Mouse (Mus musculus) hindbrain, embryonic 14.5 days (tissue): ENCODE measurements at regions not wholly inside any gene's neighbourhood (a gene's known extent, or its start where the extent isn't known, plus 50 kb on each side); places are given as distances from the start of the nearest gene placed in this dataset.

Experiments
- ATAC-seq: fragments of 200-750 bp; cut with Nextera tagmentation; 2 replicates; pipeline ENCODE4 v1.8.0; 2017; ENCODE audit warnings: moderate number of reproducible peaks, mild to moderate bottlenecking, moderate TSS enrichment, moderate library complexity; ENCODE audit not compliant: low FRiP score
- DNase-seq: peaks from one replicate; pipeline ENCODE4 v3.0.0-alpha.2; 2015; ENCODE audit warnings: low spot score
- H3K27ac ChIP-seq: fragments of 300-500 bp; sonication (generic); 2 replicates; pipeline ENCODE4 v1.5.1; 2014; ENCODE audit warnings: mild to moderate bottlenecking, moderate library complexity
- H3K27me3 ChIP-seq: fragments of 300-500 bp; sonication (generic); 2 replicates; pipeline ENCODE4 v1.6.1; 2014; ENCODE audit warnings: mild to moderate bottlenecking, low read length, mixed read lengths; ENCODE audit not compliant: control insufficient read depth, insufficient read depth
- H3K36me3 ChIP-seq: fragments of 300-500 bp; sonication (generic); replicated peaks from 2 replicates; pipeline ENCODE4 v1.6.1; 2014; ENCODE audit not compliant: control insufficient read depth, insufficient read depth
- H3K4me1 ChIP-seq: fragments of 300-500 bp; sonication (generic); replicated peaks from 2 replicates; pipeline ENCODE4 v1.6.1; 2014; ENCODE audit warnings: antibody characterized with exemption, low read length, mixed read lengths; ENCODE audit not compliant: control insufficient read depth, insufficient read depth
- H3K4me2 ChIP-seq: fragments of 300-500 bp; sonication (generic); replicated peaks from 2 replicates; pipeline ENCODE4 v1.6.1; 2014; ENCODE audit warnings: mild to moderate bottlenecking, moderate library complexity
- H3K4me3 ChIP-seq: fragments of 300-500 bp; sonication (generic); replicated peaks from 2 replicates; pipeline ENCODE4 v1.5.1; 2014; ENCODE audit warnings: mild to moderate bottlenecking, low read length
- H3K9ac ChIP-seq: fragments of 300-500 bp; sonication (generic); 2 replicates; pipeline ENCODE4 v1.6.1; 2014
- H3K9me3 ChIP-seq: fragments of 300-500 bp; sonication (generic); 2 replicates; pipeline ENCODE4 v1.6.1; 2016; ENCODE audit warnings: low read length; ENCODE audit not compliant: control insufficient read depth
- WGBS: fragments of 180-500 bp; shearing (Covaris S2); extraction: QIAGEN DNeasy Blood & Tissue Kit; methylation state at CpG from one replicate; pipeline ENCODE4 v1.1.7; 2014; 5-methylcytosine and 5-hydroxymethylcytosine counted together

- Histone ChIP-seq H3K27ac (no peak overlapping the region), H3K4me1 (no peaks in the 10 kb centered on the region), H3K9ac (no peak overlapping the region), H3K9me3 (no peaks in the 10 kb centered on the region), H3K36me3 (no peaks in the 10 kb centered on the region), H3K27me3 (no peaks in the 10 kb centered on the region), H3K4me3 (no peak overlapping the region), H3K4me2 (no peak overlapping the region)
- DNase-seq (no peak), ATAC-seq (no peak)
Measured at GRCm38 (mm10) chr11:6951361-6951760, 111.9 kb upstream of the Adcy1 start.

DNA sequence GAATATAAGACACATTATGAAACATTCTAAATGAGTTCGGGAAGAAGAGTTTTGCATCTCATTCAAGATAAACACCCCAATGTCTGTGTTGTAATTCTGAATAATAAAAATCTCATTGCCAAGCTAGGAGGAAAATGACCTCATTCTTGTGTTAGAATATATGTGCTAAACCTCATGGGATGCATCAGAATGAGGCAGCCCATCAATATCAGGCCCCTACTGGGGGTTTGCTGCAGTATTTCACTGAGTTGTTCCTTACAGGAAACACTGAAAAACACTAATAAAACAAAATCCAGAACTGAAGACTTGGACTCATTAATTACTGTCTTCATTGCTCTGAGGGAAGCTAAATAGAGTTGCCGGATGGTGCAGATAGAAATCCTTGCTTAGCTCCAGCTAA, 111.6 kb upstream of the Gm11983 start:
- ATAC-seq = no peak
- Histone ChIP-seq H3K4me2 (no peak overlapping the region), H3K4me3 (no peak overlapping the region), H3K27ac (no peak overlapping the region), H3K36me3 (no peaks in the 10 kb centered on the region), H3K9ac (no peak overlapping the region), H3K27me3 (no peaks in the 10 kb centered on the region), H3K4me1 (no peaks in the 10 kb centered on the region), H3K9me3 (no peaks in the 10 kb centered on the region)
- WGBS = 69% methylated on average over 2 of the region's 2 CpGs
- DNase-seq = no peak

- DNase-seq (no peak), ATAC-seq (no peak)
- 85% methylated on average over 1 of the region's 1 CpGs for WGBS
Measured at GRCm38 (mm10) chr11:6934157-6934556, 96.7 kb upstream of the Gm11983 start.

DNA sequence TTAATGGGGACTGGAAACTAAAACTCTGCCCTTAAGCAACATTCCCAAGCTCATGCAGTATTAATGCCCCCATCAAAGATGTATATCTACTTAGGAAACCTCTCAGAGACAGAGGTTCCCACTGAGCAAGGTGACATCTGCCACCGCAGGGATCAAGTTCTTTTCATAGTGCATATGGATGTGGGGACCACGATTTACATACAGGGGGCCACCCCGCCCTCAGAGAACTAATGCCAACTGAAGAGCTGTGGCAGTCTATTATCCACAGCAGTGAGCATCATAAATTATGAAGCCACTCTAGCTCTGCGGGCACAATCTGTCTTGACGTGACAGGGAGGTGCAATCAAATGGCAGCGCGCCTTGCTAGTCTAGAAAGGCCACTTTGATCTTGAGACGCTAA, 88.6 kb upstream of the Gm11983 start:
- ATAC-seq = peak; percentile 73
- DNase-seq = no peak
- H3K4me1 ChIP-seq = no peaks in the 10 kb centered on the region

More at GRCm38 (mm10) chr11:6934157-6934556, 96.7 kb upstream of the Gm11983 start:
- H3K9ac ChIP-seq = no peak overlapping the region
- no peaks in the 10 kb centered on the region for H3K4me1 ChIP-seq
- H3K4me2 ChIP-seq = no peak overlapping the region
- no peaks in the 10 kb centered on the region for H3K27me3 ChIP-seq
- no peaks in the 10 kb centered on the region for H3K9me3 ChIP-seq
- no peaks in the 10 kb centered on the region for H3K36me3 ChIP-seq
- no peak overlapping the region for H3K27ac ChIP-seq
- no peak overlapping the region for H3K4me3 ChIP-seq

GRCm38 (mm10) chr11:6924476-6924875, 87.0 kb upstream of the Gm11983 start:
- no peaks in the 10 kb centered on the region for H3K36me3 ChIP-seq
- no peaks in the 10 kb centered on the region for H3K9me3 ChIP-seq
- H3K4me2 ChIP-seq = no peak overlapping the region
- WGBS = 34% methylated on average over 6 of the region's 6 CpGs
- ATAC-seq = no peak
- H3K4me3 ChIP-seq = no peak overlapping the region
- H3K4me1 ChIP-seq = no peaks in the 10 kb centered on the region
- no peak overlapping the region for H3K9ac ChIP-seq
- no peak for DNase-seq
- no peaks in the 10 kb centered on the region for H3K27me3 ChIP-seq
- H3K27ac ChIP-seq = no peak overlapping the region

More for the DNA sequence above, 88.6 kb upstream of the Gm11983 start:
- 51% methylated on average over 8 of the region's 8 CpGs for WGBS
- Histone ChIP-seq H3K36me3 (no peaks in the 10 kb centered on the region), H3K27ac (no peak overlapping the region), H3K27me3 (no peaks in the 10 kb centered on the region), H3K9ac (no peak overlapping the region), H3K9me3 (no peaks in the 10 kb centered on the region), H3K4me3 (no peak overlapping the region), H3K4me2 (no peak overlapping the region)

GRCm38 (mm10) chr11:6923917-6924316, 86.5 kb upstream of the Gm11983 start:
- H3K4me2 ChIP-seq = no peak overlapping the region
- H3K4me1 ChIP-seq = no peaks in the 10 kb centered on the region
- ATAC-seq = no peak
- no peaks in the 10 kb centered on the region for H3K27me3 ChIP-seq
- WGBS = 21% methylated on average over 6 of the region's 6 CpGs
- no peak overlapping the region for H3K4me3 ChIP-seq
- H3K9ac ChIP-seq = no peak overlapping the region
- H3K27ac ChIP-seq = no peak overlapping the region
- H3K9me3 ChIP-seq = no peaks in the 10 kb centered on the region
- no peaks in the 10 kb centered on the region for H3K36me3 ChIP-seq
- no peak for DNase-seq

- Histone ChIP-seq H3K4me3 (no peak overlapping the region), H3K9me3 (peaks cover 19% of the 10 kb centered on the region), H3K27me3 (no peaks in the 10 kb centered on the region), H3K4me1 (no peaks in the 10 kb centered on the region), H3K27ac (no peak overlapping the region), H3K4me2 (no peak overlapping the region), H3K9ac (no peak overlapping the region), H3K36me3 (no peaks in the 10 kb centered on the region)
- ATAC-seq (no peak), DNase-seq (no peak)
- WGBS = 97% methylated on average over 1 of the region's 1 CpGs
Measured at GRCm38 (mm10) chr11:6918546-6918945, 81.1 kb upstream of the Gm11983 start.

GRCm38 (mm10) chr11:6905630-6906029, 68.2 kb upstream of the Gm11983 start:
- WGBS = 32% methylated on average over 5 of the region's 5 CpGs
- no peak overlapping the region for H3K4me2 ChIP-seq
- no peak overlapping the region for H3K27ac ChIP-seq
- DNase-seq (no peak), ATAC-seq (no peak)
- H3K9ac ChIP-seq = no peak overlapping the region
- no peaks in the 10 kb centered on the region for H3K36me3 ChIP-seq
- H3K4me3 ChIP-seq = no peak overlapping the region
- no peaks in the 10 kb centered on the region for H3K9me3 ChIP-seq
- H3K27me3 ChIP-seq = no peaks in the 10 kb centered on the region
- peaks cover 3% of the 10 kb centered on the region for H3K4me1 ChIP-seq

GRCm38 (mm10) chr11:6902991-6903390, 65.5 kb upstream of the Gm11983 start:
- Histone ChIP-seq H3K36me3 (no peaks in the 10 kb centered on the region), H3K9me3 (no peaks in the 10 kb centered on the region), H3K4me1 (peaks cover 15% of the 10 kb centered on the region), H3K27ac (no peak overlapping the region), H3K9ac (no peak overlapping the region), H3K4me3 (no peak overlapping the region), H3K4me2 (no peak overlapping the region), H3K27me3 (no peaks in the 10 kb centered on the region)
- DNase-seq = no peak
- WGBS = 67% methylated on average over 3 of the region's 3 CpGs
- no peak for ATAC-seq

DNA sequence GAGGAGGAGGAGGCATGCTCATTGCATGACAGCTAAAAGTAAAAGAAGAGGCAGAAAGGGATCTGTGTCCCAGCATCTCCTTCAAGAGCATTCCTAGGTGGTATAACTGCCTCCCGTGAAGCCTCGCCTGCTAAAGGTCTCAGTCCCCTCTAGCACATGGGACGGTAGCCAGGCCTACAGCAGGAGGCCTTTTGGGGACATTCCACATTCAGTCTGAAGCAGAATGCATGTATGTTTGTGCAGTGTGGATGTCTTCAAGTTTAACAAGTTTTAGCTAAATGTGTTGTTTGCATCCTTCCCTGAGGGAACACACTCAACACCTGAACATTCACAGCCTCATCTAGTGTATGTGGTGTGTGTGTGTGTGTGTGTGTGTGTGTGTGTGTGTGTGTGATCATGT, 64.8 kb upstream of the Gm11983 start:
- no peak overlapping the region for H3K27ac ChIP-seq
- no peaks in the 10 kb centered on the region for H3K27me3 ChIP-seq
- H3K36me3 ChIP-seq = no peaks in the 10 kb centered on the region
- H3K9me3 ChIP-seq = no peaks in the 10 kb centered on the region
- no peak overlapping the region for H3K9ac ChIP-seq
- DNase-seq (no peak), ATAC-seq (no peak)
- H3K4me2 ChIP-seq = no peak overlapping the region
- 64% methylated on average over 3 of the region's 3 CpGs for WGBS
- H3K4me3 ChIP-seq = no peak overlapping the region
- peaks cover 15% of the 10 kb centered on the region for H3K4me1 ChIP-seq
